Mouse (Mus musculus): ENCODE results near the gene Atoh8. TPM values are rescaled to one million over a fixed set of nuclear protein-coding genes. Genes with fewer than 3 reads are reported as not detected.

The Atoh8 gene
- 1 to 10 TPM; 3.3 to 9.2 TPM for total RNA-seq (2021)
- long read RNA-seq, experiment 1, transcript Atoh8-201 (3 exons, 2,355 nt) = major isoform, 24 of 26 reads
- long read RNA-seq, experiment 1, partial matches to known transcripts = 1 of 26 reads
- long read RNA-seq, experiment 1, other reads (novel, unspliced or antisense) = 1 of 26 reads
- long read RNA-seq, experiment 2, transcript Atoh8-201 (3 exons, 2,355 nt) = major isoform, 9 of 9 reads
- long read RNA-seq, experiment 2, partial matches to known transcripts = 0 of 9 reads
- long read RNA-seq, experiment 2, other reads (novel, unspliced or antisense) = 0 of 9 reads

DNA sequence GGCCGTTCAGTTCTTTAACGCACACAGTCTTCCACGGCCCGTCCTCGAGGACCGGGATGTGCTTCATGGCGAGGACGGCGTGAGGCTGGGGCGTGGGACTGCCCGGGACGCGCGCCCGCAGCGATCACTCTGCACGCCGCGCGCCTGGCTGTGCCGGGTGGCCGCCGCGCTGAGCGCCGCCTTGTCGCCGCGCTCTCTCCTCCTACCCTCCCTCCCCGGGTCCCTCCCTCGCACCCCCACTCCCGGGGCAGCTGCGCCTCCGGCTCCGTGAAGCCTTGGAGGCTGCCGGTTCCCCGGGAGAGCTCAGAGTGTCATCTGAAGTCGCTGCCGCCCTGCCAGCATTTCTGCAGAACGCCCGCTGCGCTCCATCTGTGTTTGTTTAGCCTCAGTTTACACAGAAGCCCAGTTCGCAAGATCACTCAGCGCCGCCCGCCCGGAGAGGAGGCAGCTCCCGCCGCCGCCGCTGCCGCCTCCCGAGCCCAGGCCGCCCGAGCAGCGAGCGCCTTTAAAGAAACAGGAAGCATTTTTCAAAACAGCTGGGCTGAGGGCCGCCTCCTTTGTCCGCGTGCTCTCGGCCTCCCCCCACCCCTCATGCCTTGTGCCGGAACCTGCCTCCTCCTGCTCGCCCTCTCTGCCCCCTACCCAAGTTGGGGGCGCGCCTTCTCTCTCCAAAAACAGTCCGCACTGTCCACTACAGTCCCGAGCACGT lies at the start of gene Atoh8:
Gene Atoh8 (minus strand): TSS at position 480 of the 709 bp plus-strand sequence.
- peak; percentile 84 for DNase-seq
- intact Hi-C loops (cut with DNase I) = loop anchor here (1.0 kb wide), 1 partner anchor 18 kb away; no protein-coding TSS in a partner anchor
- no peak for TF ChIP-seq CTCF (IDR thresholded peaks at IDR 0.05)
- Histone ChIP-seq H3K27ac (peak within 1 kb of the TSS; percentile 91), H3K4me3 (peak within 1 kb of the TSS; percentile 91)

DNA sequence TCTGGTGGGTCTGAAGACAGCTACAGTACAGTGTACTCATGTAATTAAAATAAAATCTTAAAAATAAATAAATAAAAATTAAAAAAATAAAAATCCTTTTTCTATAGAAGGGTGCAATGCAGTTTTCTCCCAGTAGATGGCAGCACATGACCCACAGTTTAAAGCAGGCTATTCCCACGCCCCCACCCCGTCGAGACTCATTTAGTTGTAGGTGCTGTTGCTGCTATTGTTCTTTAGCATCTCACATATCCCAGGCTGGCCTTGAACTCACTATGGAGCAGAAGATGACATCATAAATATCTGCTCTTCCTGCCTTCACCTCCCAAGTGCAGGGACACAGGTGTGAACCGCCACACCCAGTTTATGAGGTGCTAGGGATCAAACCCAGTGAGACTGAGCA lies 48.5 kb upstream of the Atoh8 start:
- DNase-seq = peak; percentile 44
- peak; percentile 91; the same call in 1 of the 2 replicates for TF ChIP-seq CTCF (IDR thresholded peaks at IDR 0.05)
- no peak overlapping the region for H3K4me3 ChIP-seq
- intact Hi-C loops (cut with DNase I) = loop anchor here (2.0 to 5.0 kb wide), 3 partner anchors 35 to 123 kb away; partner anchors contain the start of gene Vamp8
- no peak overlapping the region for H3K27ac ChIP-seq

DNA sequence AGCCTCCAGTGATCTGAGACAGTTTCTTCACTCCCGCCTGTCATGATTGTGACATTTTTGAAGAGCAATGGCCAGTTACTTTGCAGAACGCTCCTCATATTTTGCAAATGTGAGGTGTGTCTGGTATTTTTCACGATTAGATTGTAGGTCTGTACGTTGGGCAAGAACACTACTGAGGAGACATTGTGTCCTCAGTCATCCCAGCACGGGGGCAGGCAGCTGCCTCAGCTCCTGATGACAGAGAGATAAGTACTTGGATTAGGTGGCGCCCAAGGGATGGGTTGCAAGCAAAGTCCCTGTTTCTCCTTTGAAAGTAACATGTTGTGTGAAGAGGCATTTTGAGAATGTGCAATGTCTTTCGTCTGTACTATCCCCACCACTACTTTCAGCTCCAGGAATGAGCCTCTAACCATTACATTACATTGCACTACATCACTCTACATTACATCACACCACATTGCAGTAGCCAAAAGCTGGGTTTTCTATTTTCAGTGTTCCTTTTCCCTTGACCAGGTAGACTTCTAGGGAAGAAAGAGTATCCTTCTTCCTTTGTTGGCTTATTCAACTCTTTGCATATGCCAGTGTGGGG lies 45.1 kb upstream of the Atoh8 start:
- intact Hi-C loops (cut with DNase I) = loop anchor here (5.0 kb wide), 2 partner anchors 112 to 127 kb away; partner anchors contain the start of gene Vamp8
- no peak overlapping the region for H3K27ac ChIP-seq

DNA sequence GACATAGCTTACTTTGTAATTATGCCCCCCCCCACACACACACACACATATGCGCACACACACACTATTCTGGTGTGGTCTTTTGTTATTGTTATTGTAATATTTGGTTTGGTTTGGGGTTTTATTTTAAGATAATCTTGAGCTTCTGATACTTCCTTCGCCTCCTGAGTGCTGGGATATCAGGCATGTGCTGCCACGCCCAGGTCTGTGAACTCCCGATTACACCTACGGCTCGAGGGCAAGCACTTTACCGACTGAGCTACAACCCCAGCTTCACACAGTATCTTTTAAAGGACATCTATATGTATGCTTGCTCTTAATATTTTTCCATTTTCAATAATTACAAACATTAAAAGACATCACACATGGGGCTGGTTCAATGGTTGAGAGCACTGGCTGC lies 44.1 kb upstream of the Atoh8 start:
- Histone ChIP-seq H3K4me3 (no peak overlapping the region), H3K27ac (no peak overlapping the region)
- intact Hi-C loops (cut with DNase I) = no loop called here
- DNase-seq = no peak
- no peak for TF ChIP-seq CTCF (IDR thresholded peaks at IDR 0.05)

More for the DNA sequence above, 45.1 kb upstream of the Atoh8 start:
- no peak overlapping the region for H3K4me3 ChIP-seq
- TF ChIP-seq CTCF (IDR thresholded peaks at IDR 0.05) = no peak
- no peak for DNase-seq

DNA sequence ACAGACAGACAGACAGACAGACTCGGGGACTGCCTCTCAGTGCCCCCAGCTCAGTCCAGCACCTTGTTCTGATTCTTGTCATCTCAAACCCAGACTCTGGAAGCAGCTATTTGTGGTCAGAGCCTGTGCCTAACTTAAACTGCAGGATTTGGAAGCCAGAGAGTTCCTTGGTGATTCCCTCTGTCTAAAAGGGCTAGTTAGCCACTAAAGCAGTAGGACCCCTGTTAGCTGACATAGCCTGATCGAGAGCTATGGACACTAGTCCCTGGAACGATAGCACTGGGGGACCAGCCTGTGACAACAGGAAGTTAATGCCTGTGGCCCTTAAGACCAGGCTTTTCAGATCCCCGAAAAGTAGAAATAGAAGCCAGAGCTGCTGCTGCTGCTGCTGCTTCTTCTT lies 43.5 kb upstream of the Atoh8 start:
- DNase-seq = no peak
- intact Hi-C loops (cut with DNase I) = no loop called here
- Histone ChIP-seq H3K27ac (peak overlapping the region; percentile 80), H3K4me3 (no peak overlapping the region)
- TF ChIP-seq CTCF (IDR thresholded peaks at IDR 0.05) = no peak

DNA sequence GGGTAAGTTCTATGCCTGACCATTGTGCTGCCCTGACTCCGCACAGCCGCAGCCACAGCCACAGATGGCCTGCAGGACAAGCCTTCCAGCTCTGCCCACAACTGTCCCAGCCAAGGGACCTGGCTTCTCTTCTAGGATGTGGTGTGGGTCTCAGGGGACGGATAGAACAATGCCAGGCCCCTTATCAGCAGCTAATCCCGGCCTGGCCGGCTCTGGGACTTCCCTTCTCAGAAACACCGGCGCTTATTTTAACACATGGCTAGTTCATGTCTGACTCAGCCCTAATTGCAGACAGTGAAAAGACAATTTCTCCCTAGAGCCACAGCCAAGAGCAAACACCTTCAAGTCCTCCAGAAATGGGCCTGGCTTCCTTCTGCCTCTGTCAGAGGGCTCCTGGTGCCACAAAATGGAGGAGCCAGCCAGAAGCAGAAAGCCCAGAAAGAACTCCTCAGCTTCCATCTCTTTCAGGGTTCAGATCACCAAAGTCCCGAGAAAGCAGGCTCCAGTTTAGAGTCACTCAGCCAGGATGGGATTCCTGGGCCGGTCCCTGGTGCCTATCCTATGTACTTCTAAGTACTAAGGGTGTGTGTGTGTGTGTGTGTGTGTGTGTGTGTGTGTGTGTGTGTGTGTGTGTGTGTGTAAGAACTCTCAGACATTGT lies 42.3 kb upstream of the Atoh8 start:
- intact Hi-C loops (cut with DNase I) = no loop called here
- Histone ChIP-seq H3K27ac (peak overlapping the region; percentile 89), H3K4me3 (peak overlapping the region; percentile 40; the same call in 1 of the 2 replicates)
- no peak for TF ChIP-seq CTCF (IDR thresholded peaks at IDR 0.05)
- peak; percentile 56 for DNase-seq

DNA sequence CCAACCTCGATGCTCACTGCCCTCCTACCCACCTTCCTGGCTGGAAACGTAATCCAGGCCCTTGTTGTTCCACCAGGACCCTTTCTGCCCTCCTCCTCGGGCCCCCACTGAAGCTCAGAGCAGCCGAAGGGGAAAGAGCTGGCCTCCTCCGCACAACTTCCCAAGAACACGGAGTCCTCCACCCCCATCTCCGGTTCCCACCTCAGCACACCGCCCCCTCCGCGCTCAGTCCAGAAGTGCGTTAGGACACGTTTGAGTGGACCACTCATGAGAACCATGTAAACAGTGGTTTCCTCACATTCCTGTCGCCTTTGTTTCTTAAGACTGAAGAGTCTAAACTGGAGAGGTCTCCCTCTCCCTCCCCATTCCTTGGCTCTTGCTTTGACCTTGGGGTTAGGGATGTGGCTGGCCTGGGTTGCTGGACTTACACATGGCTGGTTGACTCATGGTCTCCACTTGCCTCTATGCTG lies 41.6 kb upstream of the Atoh8 start:
- TF ChIP-seq CTCF (IDR thresholded peaks at IDR 0.05) = no peak
- Histone ChIP-seq H3K27ac (peak overlapping the region; percentile 89), H3K4me3 (peak overlapping the region; percentile 54)
- DNase-seq = no peak
- intact Hi-C loops (cut with DNase I) = no loop called here

DNA sequence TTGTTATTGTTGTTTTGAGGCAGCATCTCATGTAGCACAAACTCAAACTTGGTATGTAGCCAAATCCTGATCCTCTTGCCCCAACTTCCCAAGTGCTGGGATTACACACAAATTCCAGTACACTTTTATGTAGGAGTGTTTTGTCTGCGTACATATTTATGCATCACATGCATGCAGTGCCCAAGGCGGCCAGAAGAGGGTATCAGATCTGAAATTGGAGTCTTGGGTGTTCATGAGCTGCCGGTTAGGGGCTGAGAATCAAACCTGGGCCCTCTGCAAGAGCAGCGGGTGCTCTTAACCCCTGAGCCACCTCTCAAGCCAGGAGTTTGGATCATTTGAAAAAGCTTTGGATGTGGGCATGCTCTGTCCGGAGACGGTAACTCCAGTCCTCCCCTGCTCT lies 40.8 kb upstream of the Atoh8 start:
- intact Hi-C loops (cut with DNase I) = no loop called here
- H3K4me3 ChIP-seq = no peak overlapping the region
- TF ChIP-seq CTCF (IDR thresholded peaks at IDR 0.05) = peak; percentile 26; the same call in 1 of the 2 replicates
- peak overlapping the region; percentile 89 for H3K27ac ChIP-seq
- no peak for DNase-seq

DNA sequence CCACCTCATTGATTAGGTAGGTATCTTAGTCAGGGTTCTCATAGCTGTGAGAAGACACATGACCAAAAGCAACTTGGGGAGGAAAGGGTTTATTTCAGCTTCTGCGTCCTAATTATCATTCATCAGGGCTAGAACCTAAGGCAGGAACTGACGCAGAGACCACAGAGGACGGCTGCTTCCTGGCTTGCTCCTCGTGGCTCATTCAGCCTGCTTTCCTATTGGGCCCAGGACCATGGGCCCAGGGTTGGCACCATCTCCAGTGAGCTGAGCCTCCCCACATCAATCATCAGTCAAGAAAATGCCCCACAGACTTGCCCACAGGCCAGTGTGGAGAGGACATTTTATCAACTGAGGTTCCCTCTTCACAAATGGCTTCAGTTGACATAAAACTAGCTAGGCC lies 40.1 kb upstream of the Atoh8 start:
- no peak overlapping the region for H3K4me3 ChIP-seq
- intact Hi-C loops (cut with DNase I) = no loop called here
- peak overlapping the region; percentile 89 for H3K27ac ChIP-seq
- TF ChIP-seq CTCF (IDR thresholded peaks at IDR 0.05) = no peak
- no peak for DNase-seq

DNA sequence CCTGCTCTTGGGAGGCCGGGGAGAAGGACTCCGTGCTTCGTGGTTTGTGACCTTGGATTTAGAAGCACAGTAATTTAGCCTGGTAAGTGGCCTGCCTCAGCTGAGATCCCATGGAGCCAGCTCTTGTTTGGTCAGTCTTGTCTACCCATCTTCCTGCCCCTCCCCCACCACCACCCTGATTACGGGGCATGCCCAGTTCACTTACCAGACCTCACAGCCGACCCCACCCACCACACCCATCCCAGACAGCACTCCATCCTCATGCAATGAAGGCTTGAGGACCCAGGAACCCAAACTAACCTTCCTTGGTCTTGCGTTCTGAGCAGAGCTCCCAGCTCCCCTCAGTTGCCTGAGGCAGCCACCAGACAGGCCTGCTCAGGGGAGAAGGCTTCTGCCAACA lies 37.8 kb upstream of the Atoh8 start:
- TF ChIP-seq CTCF (IDR thresholded peaks at IDR 0.05) = no peak
- H3K27ac ChIP-seq = no peak overlapping the region

DNA sequence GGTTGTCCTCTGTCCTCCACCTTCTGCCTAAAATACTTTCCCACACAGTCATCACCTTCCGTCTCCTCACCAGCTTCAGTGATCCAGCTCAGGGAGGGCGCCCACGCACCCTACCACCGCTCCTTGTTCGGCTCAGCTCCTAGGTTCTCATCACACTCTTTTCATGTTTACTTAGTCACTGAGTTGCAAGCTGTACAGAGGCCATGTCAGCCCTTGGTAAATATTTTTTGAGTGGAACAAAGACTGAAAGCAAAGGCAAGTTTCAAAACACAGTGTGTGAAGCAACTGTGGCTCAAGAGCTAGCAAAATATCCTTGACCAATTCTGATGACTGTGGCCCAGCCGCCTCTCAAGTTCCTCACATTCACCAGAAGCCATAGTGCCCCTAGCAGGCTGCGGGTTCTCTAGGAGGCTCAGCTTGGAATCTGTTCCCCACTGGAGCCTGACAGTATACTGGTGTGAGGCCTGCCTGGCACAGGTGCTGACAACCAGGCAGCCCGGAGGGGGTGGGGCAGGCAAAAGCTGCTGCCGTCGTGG lies 36.9 kb upstream of the Atoh8 start:
- no peak for DNase-seq
- Histone ChIP-seq H3K27ac (no peak overlapping the region), H3K4me3 (no peak overlapping the region)
- TF ChIP-seq CTCF (IDR thresholded peaks at IDR 0.05) = no peak
- intact Hi-C loops (cut with DNase I) = no loop called here

More for the DNA sequence above, 37.8 kb upstream of the Atoh8 start:
- intact Hi-C loops (cut with DNase I) = no loop called here
- no peak for DNase-seq
- no peak overlapping the region for H3K4me3 ChIP-seq

DNA sequence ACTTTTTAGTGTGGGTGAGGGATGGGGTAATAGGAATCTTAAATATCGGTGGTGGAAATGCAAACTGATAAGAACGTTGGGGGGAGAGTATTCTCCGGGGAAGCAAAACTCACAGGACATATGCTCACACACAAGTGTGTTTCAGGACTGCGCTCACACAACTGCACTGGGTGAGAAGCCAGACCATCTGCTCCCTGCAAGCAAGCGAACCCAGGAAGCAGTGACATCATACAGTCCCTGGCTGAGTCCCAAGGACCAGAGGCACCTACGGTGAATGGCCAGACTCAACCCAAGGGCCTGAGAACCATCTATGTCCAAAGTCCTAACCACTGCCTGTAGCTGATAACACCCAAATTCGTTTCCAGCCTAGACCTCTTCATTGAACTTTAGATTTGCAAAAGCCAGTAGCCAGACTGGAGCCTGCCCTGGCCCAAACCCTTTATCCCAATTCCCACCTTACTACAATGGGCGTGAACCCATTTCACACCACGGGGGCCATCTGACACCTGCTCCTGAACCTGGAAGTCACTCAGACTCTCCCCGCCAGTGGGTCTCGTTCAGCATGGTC lies 35.7 kb upstream of the Atoh8 start:
- Histone ChIP-seq H3K4me3 (no peak overlapping the region), H3K27ac (no peak overlapping the region)
- no peak for DNase-seq
- intact Hi-C loops (cut with DNase I) = no loop called here
- TF ChIP-seq CTCF (IDR thresholded peaks at IDR 0.05) = no peak

Measured in gastrocnemius, adult 2 months (tissue).